10 mouse cellular contexts compared by ENCODE assay signal in genomic region chr2:155590876-155591275, GRCm38 (mm10). TPM values are rescaled to one million over a fixed set of nuclear protein-coding genes. Genes with fewer than 3 reads are reported as not detected.
DNase-seq lines count a peak whose midpoint lies in the region; ATAC-seq and TF ChIP-seq lines count a peak whose summit lies in the region.
"Had no signal": no experiment of that assay in that cellular context is flagged by ENCODE, and none has a peak within 500 bp of the region (broad histone marks: within the 10 kb centered on the region; RNA-seq: fewer than 3 reads in every experiment).

No protein-coding gene starts in this region.

- DNase-seq in forebrain, embryonic 10.5 days (ENCODE audit: extremely low spot score, low spot score), result no peak
- no peak for DNase-seq in liver, embryonic 11.5 days (ENCODE audit: low spot score)
- DNase-seq in stomach, postnatal 0 days (ENCODE audit: low spot score), result no peak
- no peak for DNase-seq in cerebellum, postnatal 10 days
- no peak for DNase-seq in frontal cortex, postnatal 14 days (ENCODE audit: low spot score in 2 of 2)

- no peaks in the 10 kb centered on the region for H3K36me3 ChIP-seq in forebrain, embryonic 10.5 days (replicated peaks)
- no peaks in the 10 kb centered on the region for H3K36me3 ChIP-seq in forebrain, embryonic 12.5 days (replicated peaks)
- no peaks in the 10 kb centered on the region for H3K36me3 ChIP-seq in midbrain, embryonic 12.5 days
- H3K36me3 ChIP-seq in midbrain, embryonic 13.5 days, result no peaks in the 10 kb centered on the region
- no peaks in the 10 kb centered on the region for H3K36me3 ChIP-seq in liver, embryonic 11.5 days (ENCODE audit: control insufficient read depth, insufficient read depth, low read length)
- no peaks in the 10 kb centered on the region for H3K36me3 ChIP-seq in stomach, postnatal 0 days (ENCODE audit: control insufficient read depth, insufficient read depth, low read length)

- H3K27me3 ChIP-seq in forebrain, embryonic 10.5 days (ENCODE audit: poor library complexity, severe bottlenecking), result no peaks in the 10 kb centered on the region
- H3K27me3 ChIP-seq in forebrain, embryonic 12.5 days, result peaks cover 2% of the 10 kb centered on the region; the same call in 1 of the 2 replicates
- 0 out of 2 replicates have a peak, but pooled peaks cover 2% of the 10 kb centered on the region for H3K27me3 ChIP-seq in midbrain, embryonic 12.5 days
- no peaks in the 10 kb centered on the region for H3K27me3 ChIP-seq in midbrain, embryonic 13.5 days
- H3K27me3 ChIP-seq in liver, embryonic 11.5 days (replicated peaks; ENCODE audit: control insufficient read depth, insufficient read depth, low read length), result no peaks in the 10 kb centered on the region
- H3K27me3 ChIP-seq in stomach, postnatal 0 days (ENCODE audit: control insufficient read depth, insufficient read depth, low read length), result no peaks in the 10 kb centered on the region

- no peak overlapping the region for H3K4me3 ChIP-seq in forebrain, embryonic 10.5 days
- H3K4me3 ChIP-seq in forebrain, embryonic 12.5 days (replicated peaks), result no peak overlapping the region
- H3K4me3 ChIP-seq in midbrain, embryonic 12.5 days, result no peak overlapping the region
- H3K4me3 ChIP-seq in midbrain, embryonic 13.5 days (replicated peaks), result no peak overlapping the region
- no peak overlapping the region for H3K4me3 ChIP-seq in liver, embryonic 11.5 days (ENCODE audit: low read depth, low read length)
- H3K4me3 ChIP-seq in stomach, postnatal 0 days (ENCODE audit: low read depth, low read length), result no peak overlapping the region

- no peaks in the 10 kb centered on the region for H3K9me3 ChIP-seq in forebrain, embryonic 10.5 days
- no peaks in the 10 kb centered on the region for H3K9me3 ChIP-seq in forebrain, embryonic 12.5 days
- no peaks in the 10 kb centered on the region for H3K9me3 ChIP-seq in midbrain, embryonic 12.5 days
- no peaks in the 10 kb centered on the region for H3K9me3 ChIP-seq in midbrain, embryonic 13.5 days
- no peaks in the 10 kb centered on the region for H3K9me3 ChIP-seq in liver, embryonic 11.5 days (ENCODE audit: control insufficient read depth, low read length)
- no peaks in the 10 kb centered on the region for H3K9me3 ChIP-seq in stomach, postnatal 0 days (ENCODE audit: control insufficient read depth, low read length)

- H3K9ac ChIP-seq in forebrain, embryonic 12.5 days, result no peak overlapping the region
- no peak overlapping the region for H3K9ac ChIP-seq in midbrain, embryonic 12.5 days (replicated peaks)
- H3K9ac ChIP-seq in midbrain, embryonic 13.5 days (replicated peaks), result no peak overlapping the region
- no peak overlapping the region for H3K9ac ChIP-seq in liver, embryonic 11.5 days (ENCODE audit: low read depth, low read length)
- H3K9ac ChIP-seq in stomach, postnatal 0 days (ENCODE audit: low read length), result no peak overlapping the region

- TF ChIP-seq EP300 in stomach, postnatal 0 days (optimal IDR thresholded peaks at IDR 0.05), result no peak

- H3K4me1 ChIP-seq in forebrain, embryonic 10.5 days, result peaks cover 20% of the 10 kb centered on the region
- peaks cover 11% of the 10 kb centered on the region for H3K4me1 ChIP-seq in forebrain, embryonic 12.5 days
- peaks cover 9% of the 10 kb centered on the region for H3K4me1 ChIP-seq in midbrain, embryonic 12.5 days
- peaks cover 13% of the 10 kb centered on the region for H3K4me1 ChIP-seq in midbrain, embryonic 13.5 days (replicated peaks)
- peaks cover 33% of the 10 kb centered on the region for H3K4me1 ChIP-seq in liver, embryonic 11.5 days (replicated peaks; ENCODE audit: control insufficient read depth, insufficient read depth, low read length)
- no peaks in the 10 kb centered on the region for H3K4me1 ChIP-seq in stomach, postnatal 0 days (replicated peaks; ENCODE audit: control insufficient read depth, insufficient read depth)

- WGBS in forebrain, embryonic 10.5 days, result 97% methylated on average over 2 of the region's 2 CpGs
- 85% methylated on average over 2 of the region's 2 CpGs for WGBS in forebrain, embryonic 12.5 days
- 90% methylated on average over 2 of the region's 2 CpGs for WGBS in midbrain, embryonic 12.5 days
- WGBS in midbrain, embryonic 13.5 days, result 90% methylated on average over 2 of the region's 2 CpGs
- 81% methylated on average over 2 of the region's 2 CpGs for whole genome bisulfite sequencing in liver, embryonic 11.5 days
- 77% methylated on average over 2 of the region's 2 CpGs for WGBS in stomach, postnatal 0 days

- TF ChIP-seq CTCF in stomach, postnatal 0 days (IDR thresholded peaks at IDR 0.05; ENCODE audit: low read depth), result no peak

- H3K27ac ChIP-seq in forebrain, embryonic 10.5 days, result 0 out of 2 replicates have a peak overlapping the region, but pooled peaks have one; percentile 90
- no peak overlapping the region for H3K27ac ChIP-seq in forebrain, embryonic 12.5 days
- H3K27ac ChIP-seq in midbrain, embryonic 12.5 days (replicated peaks), result no peak overlapping the region
- H3K27ac ChIP-seq in midbrain, embryonic 13.5 days, result no peak overlapping the region
- H3K27ac ChIP-seq in liver, embryonic 11.5 days (ENCODE audit: low read depth, low read length), result no peak overlapping the region
- H3K27ac ChIP-seq in stomach, postnatal 0 days (replicated peaks), result peak overlapping the region; percentile 49; the same call in 1 of the 2 replicates
- H3K27ac ChIP-seq: left cerebral cortex, adult 2 months had no signal

- no peak for ATAC-seq in forebrain, embryonic 12.5 days (ENCODE audit: low FRiP score)
- no peak for ATAC-seq in midbrain, embryonic 12.5 days (ENCODE audit: low FRiP score, low read depth)
- no peak for ATAC-seq in midbrain, embryonic 13.5 days
- ATAC-seq in liver, embryonic 11.5 days (replicated peaks; ENCODE audit: low FRiP score), result no peak
- ATAC-seq in stomach, postnatal 0 days (ENCODE audit: low FRiP score, low TSS enrichment), result peak; percentile 56
- ATAC-seq: forebrain, embryonic 16.5 days had no signal

- no peak overlapping the region for H3K4me2 ChIP-seq in forebrain, embryonic 12.5 days
- 0 out of 2 replicates have a peak overlapping the region, but pooled peaks have one; percentile 75 for H3K4me2 ChIP-seq in midbrain, embryonic 12.5 days (replicated peaks)
- no peak overlapping the region for H3K4me2 ChIP-seq in midbrain, embryonic 13.5 days (replicated peaks)
- peak overlapping the region; percentile 96 for H3K4me2 ChIP-seq in liver, embryonic 11.5 days
- H3K4me2 ChIP-seq in stomach, postnatal 0 days (replicated peaks; ENCODE audit: low read depth), result no peak overlapping the region

RNA-seq across cellular contexts. Expression of gene Gss, which starts 1.7 kb away (rescaled TPM):
- polyA plus RNA-seq in forebrain, embryonic 10.5 days (2016; fragmentation: Nextera tagmentation; extraction: Ambion mirVana), result 22.6 and 24.2 TPM in 2 replicates
- polyA plus RNA-seq in forebrain, embryonic 12.5 days (2016; fragmentation: Nextera tagmentation; extraction: Ambion mirVana), result 16.6 and 20.0 TPM in 2 replicates
- polyA plus RNA-seq in midbrain, embryonic 12.5 days (2016; fragmentation: Nextera tagmentation; extraction: Ambion mirVana), result 14.3 and 15.9 TPM in 2 replicates
- polyA plus RNA-seq in midbrain, embryonic 13.5 days (2015; fragmentation: Nextera tagmentation; extraction: Ambion mirVana), result 15.8 and 16.0 TPM in 2 replicates
- 59.7 and 60.5 TPM in 2 replicates for polyA plus RNA-seq in liver, embryonic 11.5 days (2014; fragmentation: Nextera tagmentation; extraction: Ambion mirVana)
- 47.9 and 54.2 TPM in 2 replicates for polyA plus RNA-seq in stomach, postnatal 0 days (2015; fragmentation: Nextera tagmentation; extraction: Ambion mirVana)

RNA-seq across cellular contexts. Expression of gene Myh7b, which starts 20.1 kb away (rescaled TPM):
- polyA plus RNA-seq in forebrain, embryonic 10.5 days (2016; fragmentation: Nextera tagmentation; extraction: Ambion mirVana), result 0.67 and 0.73 TPM in 2 replicates
- polyA plus RNA-seq in forebrain, embryonic 12.5 days (2016; fragmentation: Nextera tagmentation; extraction: Ambion mirVana), result 0.66 and 1.0 TPM in 2 replicates
- 0.45 and 1.1 TPM in 2 replicates for polyA plus RNA-seq in midbrain, embryonic 12.5 days (2016; fragmentation: Nextera tagmentation; extraction: Ambion mirVana)
- polyA plus RNA-seq in midbrain, embryonic 13.5 days (2015; fragmentation: Nextera tagmentation; extraction: Ambion mirVana), result 0.97 and 1.1 TPM in 2 replicates
- polyA plus RNA-seq in liver, embryonic 11.5 days (2014; fragmentation: Nextera tagmentation; extraction: Ambion mirVana), result 4.3 and 5.3 TPM in 2 replicates
- polyA plus RNA-seq in stomach, postnatal 0 days (2015; fragmentation: Nextera tagmentation; extraction: Ambion mirVana), result 0.05 and 0.15 TPM in 2 replicates

Comparison
In these comparisons a context has a peak if more than half of its experiments do, and no peak if none do; other contexts are left out.
1. H3K27ac ChIP-seq: peak in forebrain, embryonic 10.5 days (single experiment) and stomach, postnatal 0 days (single experiment); none in forebrain, embryonic 12.5 days (single experiment), midbrain, embryonic 12.5 days (single experiment), midbrain, embryonic 13.5 days (single experiment) and liver, embryonic 11.5 days (single experiment).
2. H3K4me2 ChIP-seq: peak in midbrain, embryonic 12.5 days (single experiment) and liver, embryonic 11.5 days (single experiment); none in forebrain, embryonic 12.5 days (single experiment), midbrain, embryonic 13.5 days (single experiment) and stomach, postnatal 0 days (single experiment).